Mouse (Mus musculus) spleen, postnatal 4 days (tissue): ENCODE measurements at regions not wholly inside any gene's neighbourhood (a gene's known extent, or its start where the extent isn't known, plus 50 kb on each side); places are given as distances from the start of the nearest gene placed in this dataset.

Source experiments
- DNase-seq, 2 experiments: peaks; one replicate each; pipeline ENCODE4 v3.0.0; 2022; ENCODE audit warnings: low spot score in 2 of 2

DNA sequence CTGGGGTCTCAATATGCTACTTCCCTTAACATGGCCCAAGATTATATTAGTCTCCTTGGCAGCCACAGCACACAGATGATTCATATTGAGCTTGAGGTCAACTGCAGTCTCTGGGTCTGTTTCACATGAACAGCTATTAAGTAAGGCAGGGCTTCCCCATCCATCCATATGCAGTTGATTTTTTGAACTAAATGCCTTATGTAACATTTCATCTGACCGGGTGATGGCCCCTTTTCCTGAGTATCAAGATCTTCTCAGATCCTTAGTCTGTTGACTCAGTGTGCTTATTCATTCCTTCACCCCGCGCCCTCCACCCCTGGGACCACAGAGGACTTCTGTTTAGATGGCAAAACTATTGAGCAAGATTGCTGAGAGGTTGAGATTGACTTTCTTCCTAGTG is 202.7 kb downstream of the Cyp26b1 start:
- no peak for DNase-seq

DNA sequence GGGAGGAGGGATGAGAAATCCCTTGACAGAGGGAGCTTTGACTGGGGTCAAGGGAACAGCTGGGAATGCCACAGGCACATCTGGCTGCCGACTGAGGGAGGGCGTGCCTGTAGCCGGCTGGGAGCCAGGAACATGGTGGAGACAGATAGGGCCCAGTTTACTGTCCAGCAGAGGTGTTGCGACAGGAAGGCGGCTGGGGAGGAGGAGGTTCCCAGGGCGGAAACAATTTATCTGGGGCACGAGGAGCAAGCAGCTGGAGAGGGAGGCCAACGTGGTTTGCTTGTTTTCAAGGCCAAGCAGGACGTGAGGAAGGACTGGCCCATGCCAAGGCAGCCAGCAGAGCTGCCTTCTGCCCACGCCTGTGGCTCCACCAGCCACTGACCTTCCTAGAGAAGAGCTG is 208.0 kb downstream of the Cyp26b1 start:
- DNase-seq, result peak; percentile 69 to 77

DNA sequence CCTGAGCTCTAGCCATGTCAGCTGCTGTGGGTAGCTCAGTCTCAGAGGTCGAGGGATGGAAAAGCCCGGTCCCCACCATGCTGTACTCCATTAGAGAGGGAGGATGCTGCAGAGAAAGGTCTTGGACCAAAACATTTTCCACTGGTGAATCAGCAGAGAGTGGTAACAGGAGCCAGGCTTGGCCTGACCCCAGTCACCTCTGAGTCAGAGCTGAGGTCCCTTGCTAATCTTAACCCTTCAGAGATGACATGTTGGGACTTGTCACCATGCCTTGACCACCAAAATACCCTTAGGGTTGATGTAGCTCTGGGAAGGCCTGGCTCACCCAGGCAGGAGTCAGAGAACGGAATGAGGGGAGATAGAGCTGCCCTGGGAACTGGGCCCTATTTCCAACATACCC is 210.0 kb downstream of the Cyp26b1 start:
- DNase-seq, result no peak

DNA sequence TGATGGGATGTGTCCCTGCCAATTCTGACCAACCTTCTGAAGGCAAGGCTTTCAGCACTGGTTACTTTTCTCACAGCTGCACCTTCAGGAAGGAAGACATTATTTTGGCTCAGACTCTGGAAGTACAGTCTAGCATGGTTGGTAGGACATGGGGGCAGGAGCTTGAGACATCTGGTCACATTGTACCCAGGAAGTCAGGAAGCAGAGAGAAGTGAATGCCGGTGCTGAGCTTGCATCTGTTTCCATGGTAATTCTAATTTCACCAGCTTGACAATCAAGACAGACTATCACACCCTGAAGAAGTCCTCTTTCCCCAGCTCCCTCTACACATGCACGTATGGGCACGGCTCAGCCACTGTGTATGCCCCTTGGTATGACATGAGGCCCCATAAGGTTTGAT is 210.6 kb downstream of the Cyp26b1 start:
- no peak for DNase-seq

DNA sequence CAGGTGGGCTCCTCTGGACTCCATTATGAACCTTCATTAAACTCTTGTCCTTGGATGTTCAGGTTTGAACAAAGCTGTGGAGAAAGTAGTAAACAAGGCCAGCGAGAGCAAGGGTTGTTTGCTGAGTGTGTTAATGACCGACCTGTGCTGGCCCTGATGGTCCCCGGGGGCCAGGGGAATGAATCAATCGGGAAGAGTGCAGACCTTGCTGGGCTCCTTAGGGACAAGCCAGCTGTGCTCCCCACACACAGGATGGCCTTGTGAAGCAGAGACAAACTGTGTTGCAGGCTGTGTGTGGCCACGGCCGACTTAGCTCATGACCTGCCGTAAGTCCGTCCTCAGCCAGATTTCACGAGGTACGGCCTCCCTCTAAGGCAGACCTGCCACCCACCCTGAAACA is 212.1 kb downstream of the Cyp26b1 start:
- no peak for DNase-seq

DNA sequence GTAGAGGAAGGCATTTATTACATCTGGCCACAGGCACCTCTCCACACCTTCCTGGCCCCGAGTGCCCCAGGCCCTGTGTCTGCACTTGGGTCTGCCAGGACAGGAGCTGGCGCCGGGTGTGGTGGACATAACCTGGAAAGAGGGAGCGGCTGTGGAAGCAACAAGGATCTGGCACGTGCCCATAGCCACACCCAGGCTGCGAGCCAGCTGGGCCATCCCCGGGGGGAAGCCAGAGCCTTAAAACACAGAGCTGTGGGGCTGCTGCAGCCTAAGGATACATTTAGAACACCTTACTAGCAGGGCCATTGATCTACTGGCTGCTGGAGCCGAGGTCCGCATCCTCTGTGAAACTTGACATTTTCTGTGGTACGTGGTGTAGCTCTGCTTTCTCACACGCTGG is 217.0 kb downstream of the Cyp26b1 start:
- DNase-seq, result no peak

DNA sequence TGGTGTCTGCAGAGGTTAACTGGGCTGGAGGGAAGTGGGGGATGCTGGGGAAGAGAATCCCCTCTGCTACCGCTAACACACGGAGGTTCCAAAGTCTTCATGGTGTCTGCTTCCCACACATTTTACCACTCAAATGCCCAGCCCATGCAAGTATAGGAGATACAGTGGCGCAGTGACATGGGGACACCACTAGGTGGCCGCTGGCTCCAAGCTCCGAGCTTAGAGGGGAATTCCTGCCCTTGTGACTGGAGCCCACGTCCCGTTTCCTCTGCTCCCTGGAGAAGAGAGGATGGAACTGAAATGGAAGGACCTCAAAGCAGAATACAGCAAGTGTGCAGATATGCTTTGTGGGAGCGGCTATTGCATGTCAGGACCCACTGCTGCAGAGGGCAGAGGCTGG is 218.2 kb downstream of the Cyp26b1 start:
- DNase-seq, result peak; percentile 25 to 69

DNA sequence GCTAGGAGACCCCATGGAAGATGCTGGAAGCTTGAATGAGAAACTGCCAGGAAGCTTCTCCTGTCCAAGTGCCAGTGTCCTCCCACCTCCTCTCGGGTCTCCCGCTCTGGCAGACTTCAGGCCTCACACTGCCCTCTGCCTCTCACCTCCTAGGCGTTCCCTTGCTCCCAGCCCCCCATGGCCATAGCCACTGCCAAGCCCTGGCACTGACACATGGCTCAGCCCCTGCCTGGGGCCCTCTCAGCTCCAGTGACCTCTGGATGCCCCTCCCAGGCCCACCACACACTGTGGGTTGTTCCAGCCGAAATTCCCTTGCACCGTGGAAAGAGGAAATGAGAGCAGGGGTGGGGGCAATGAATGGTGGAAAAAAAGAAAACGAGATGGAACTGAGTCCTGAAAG is 227.3 kb downstream of the Cyp26b1 start:
- no peak for DNase-seq

DNA sequence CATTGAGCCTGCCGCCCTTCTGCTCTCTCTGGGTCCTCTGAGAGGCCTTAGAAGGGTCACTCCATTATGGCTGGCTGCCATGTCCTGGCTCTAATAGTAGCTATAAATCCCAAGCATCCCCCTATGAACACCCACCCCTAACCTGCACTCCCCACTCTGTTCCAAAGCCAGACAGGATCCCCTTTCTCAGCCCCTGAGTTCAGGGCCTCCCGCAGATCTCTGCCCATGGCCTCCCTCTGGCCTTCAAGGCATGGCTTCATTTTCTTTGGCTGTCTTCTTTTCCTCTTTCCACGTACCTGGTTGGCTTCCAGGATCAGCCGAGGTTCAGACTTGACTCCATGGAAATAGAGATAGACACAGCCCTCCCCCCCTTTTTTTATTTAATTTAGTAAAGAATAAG is 227.8 kb downstream of the Cyp26b1 start:
- no peak for DNase-seq

DNA sequence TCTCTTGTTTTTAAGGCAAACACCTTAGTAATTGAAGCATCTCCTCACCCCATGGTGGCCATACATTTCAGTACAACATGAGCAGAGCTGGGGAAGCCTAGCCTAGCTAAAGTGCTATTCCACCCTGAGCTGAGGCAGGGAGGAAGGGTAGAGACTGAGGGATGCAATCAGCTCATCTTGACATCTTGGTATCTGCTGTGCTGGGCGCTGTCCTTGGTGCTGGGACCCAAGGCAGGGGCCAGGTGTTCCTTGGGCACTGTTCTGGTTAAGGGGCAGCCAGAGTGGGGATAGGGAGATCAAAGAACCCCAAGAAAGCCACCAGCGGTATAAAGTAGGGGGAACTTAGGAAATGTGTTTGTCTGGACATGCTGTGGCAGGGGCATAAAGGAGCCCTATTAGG is 228.7 kb downstream of the Cyp26b1 start:
- DNase-seq, result no peak

DNA sequence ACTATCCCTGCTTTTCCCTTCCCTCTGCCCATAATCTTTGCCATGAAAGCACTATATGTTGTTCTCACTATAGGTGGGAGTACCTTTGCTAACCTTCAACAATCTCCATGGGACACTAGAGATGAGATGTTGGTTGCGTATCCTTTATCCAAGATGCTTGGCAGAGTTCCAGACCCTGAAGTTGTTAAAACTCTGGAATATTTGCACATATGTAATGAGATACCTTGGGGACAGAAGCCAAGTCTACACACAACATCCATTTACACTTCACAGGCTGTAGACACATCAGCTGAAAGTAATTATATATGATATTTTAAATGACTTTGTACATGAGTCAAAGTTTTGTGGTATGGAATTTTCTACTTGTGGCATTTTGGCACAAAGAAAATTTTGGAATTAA is 231.4 kb downstream of the Cyp26b1 start:
- DNase-seq, result no peak

DNA sequence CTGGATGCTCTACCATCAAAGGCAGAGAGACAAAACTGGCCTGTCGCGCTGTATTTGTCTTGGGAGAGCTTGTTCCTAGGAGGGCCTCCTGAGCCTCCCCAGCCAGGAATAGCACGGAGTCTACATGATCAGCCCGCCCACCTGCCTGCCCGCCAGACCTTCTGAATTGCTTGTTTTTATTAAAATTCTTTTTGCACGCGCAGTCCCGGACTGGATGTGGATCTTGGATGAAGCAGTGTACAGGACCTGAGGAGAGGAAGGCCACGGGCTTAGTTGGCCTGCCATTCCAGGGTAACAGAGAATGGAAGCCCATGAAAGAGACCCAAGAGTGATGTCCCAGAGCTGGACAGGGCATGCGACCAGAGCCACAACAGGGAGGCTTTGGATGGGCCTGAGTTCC is 235.8 kb downstream of the Cyp26b1 start:
- no peak for DNase-seq

DNA sequence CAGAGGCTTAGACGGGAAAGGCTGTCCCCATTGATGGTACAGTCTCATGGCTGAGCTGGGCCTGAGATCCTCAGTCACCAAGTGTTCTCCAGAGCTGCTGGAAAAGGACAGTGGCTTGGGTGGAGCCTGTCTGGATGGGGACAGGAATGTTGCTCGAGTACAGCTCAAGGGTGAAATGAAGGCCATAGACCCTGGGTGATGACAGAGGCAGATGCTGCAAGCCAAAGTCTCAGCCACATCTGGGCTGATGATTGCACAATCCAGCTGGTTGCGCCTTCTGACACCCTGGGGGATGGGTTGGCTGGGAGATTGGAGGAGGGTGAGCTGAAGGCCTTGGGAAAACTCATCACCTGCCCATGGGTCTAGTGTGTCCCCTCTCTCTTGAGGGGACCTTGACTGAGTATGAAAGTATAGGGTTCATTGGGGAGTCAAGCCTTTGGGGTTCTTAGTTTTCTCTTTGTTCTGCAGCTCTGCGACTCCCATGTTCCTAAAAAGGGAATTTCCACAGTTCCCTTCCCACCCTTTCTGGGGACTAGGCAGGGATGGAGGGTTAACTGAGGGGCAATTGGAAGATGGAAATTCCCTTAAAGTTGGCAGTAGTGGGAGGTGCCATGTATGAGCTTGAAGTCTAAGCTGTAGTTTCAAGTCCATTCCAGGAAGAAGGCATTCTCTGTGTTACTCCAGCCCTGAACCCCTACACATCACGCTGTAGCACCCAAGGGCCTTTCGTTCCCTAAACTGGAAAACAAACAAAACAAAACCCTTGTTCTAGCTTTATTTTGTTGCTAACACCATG is 240.1 kb downstream of the Cyp26b1 start:
- DNase-seq, result no peak

DNA sequence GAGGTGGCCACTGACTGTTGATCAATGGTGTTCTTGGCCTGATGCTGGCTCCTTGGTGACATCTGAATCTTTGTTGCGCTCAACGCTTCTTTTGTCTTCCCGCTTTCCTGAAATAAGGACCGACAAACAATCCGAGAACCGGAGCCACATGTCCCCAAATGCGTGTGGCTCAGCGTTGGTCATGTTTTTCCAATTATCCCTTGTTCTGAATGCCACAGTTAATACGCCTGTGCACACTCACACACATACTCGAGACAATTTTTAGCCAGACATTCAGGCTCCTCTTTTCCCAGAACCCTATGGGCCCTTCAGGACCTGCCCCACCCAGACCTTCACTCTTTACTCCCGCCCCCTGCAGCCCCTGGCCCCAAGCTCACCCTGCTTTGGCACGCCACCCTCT is 248.8 kb downstream of the Cyp26b1 start:
- no peak for DNase-seq

DNA sequence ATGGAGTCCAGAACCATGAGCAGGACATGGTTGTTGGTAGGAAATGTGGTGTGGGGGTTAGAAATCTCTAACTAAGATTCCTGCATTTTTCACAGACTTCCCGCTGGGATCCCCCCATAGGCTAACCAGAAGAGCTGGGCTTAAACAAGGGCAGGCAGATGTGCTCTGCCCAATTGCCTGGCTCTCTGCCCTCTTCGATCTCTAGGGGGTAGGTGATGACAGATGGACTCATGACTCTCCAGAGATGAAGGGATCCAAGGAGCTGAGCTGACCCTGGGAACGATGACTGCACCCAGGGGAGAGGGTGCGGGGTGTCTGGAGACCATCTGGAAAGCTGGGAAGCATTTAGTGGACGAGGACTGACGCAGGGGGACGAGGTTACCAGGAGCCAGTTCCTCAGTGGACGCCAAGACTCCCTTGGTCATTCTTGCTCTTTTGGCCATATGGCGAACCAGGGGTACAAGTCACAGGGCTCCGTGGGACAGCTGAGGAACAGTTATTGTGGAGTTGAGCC is 260.0 kb downstream of the Cyp26b1 start:
- DNase-seq, result no peak

DNA sequence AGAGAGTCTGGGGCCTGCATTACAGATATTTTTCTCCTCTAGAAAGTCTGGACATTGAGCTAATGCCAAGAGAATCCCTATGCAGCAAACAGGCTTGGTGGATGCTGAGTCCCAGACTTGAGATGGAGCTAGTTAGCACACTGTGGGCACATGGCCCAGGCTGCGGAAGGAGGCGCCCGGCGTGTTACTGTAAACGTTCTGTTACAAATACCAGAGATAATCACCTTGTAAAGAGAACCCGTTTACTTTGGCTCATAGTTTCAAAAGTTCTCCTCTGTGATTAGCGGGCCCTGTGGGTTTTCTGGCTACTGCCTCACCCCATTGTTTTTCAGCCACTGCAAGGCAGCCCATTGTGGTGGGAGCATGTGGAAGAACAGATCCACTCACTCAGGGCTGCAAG is 264.6 kb downstream of the Cyp26b1 start:
- DNase-seq, result no peak

DNA sequence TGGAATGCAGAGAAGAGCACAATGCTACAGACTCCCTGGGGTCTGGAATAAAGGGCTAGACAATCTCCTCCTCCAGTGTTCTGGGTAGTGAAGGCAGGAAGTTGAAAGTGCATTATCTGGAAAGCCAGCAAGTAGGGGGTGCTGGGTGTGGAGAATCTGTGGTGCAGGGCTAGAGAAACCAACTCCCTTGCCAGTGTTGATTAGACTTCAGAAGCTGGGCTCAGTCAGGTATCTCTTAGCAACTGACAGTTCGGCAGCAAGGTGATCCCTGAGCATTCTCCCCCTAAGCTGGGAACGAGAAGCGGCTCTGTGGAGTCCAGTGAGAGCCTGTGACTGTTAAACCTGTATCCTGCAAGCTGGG is 265.7 kb downstream of the Cyp26b1 start:
- peak in 1 of 2 experiments; percentile 27 for DNase-seq

DNA sequence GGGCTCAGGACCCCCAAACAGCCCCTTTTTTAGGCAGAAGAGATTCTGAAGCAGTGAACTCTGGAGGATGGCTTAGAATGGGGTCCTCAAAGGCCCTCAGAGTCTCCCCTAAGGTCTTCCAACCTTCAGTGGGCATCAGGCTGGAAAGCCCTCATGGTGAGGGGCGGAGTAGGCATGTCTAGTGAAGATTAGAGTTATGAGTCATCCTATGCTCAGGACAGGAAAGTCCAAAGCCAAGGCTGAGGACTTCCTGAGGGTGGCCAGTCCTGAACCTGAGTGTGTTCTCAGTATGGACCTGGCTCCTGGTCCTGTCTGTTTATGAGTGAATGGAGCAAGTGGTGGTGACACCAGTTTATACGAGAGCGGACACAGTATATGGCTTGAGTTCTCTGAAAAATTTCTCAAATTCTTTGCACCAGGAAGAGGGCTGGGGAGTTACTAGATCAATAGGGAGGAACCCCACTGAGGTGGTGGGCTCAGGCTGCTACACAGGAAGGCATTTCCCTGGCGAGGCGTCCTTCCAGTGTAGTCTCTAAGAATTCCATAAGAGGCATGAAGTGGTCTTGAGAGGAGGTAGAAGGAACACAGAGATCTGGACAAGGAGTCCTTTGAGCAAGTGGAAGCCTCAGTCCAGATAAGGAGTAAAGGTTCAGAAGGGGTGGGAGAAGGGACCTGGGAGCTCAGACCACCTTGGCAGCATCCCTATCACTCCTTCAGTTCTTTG is 266.2 kb downstream of the Cyp26b1 start:
- DNase-seq, result no peak

DNA sequence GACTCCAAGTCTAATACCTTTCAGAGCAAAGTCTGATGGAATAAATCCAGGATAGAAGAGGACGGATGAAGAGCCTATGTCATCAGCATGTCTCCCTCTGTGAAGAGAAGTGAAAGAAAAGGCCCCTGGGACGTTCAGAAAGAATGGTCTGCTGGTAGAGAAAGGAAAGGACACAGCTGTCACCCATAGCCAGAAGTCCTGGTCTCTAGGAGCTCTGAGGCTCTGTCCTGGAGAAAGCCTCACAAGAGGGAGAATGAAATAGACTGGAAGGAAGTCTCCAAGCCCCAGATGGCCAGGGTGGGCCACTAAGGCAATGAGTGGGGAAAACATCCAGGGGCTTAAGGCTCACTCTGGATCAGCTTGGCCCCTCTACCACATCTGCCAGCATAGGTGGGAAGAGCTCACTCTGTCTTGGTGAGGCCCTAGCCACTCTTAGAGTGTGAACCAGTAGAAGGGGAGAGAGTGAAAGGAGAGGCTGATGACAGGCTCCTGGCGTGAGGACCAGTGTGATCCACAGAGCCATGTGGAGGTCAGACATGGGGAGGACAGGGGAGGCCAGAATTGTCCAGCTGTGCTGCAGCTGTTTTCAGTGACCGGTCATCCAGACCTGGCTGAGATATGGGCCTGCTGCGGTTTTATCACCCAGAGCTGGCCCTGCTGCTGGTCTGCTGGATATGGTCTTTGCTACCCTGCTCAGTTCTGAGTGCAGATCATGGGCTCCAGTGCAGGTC is 268.2 kb downstream of the Cyp26b1 start:
- DNase-seq, result no peak

DNA sequence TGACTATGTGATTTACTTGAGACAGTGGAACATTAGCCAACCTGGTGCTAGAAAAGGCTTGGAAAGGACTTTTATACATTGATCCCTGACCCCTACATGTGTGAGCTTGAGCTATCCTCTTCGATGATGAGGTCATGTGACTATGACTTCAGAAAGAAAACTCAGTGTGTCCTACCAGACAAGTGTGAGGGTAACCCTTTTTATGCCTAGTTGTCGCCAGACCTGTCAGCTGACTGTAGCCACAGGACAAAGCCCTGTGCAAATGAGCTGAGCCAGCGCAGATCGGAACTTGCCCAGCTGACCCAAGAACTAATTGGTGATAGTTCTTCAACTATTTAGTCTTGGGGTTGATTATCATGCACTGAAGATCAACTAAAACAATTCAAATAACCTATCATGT is 269.5 kb downstream of the Cyp26b1 start:
- no peak for DNase-seq

DNA sequence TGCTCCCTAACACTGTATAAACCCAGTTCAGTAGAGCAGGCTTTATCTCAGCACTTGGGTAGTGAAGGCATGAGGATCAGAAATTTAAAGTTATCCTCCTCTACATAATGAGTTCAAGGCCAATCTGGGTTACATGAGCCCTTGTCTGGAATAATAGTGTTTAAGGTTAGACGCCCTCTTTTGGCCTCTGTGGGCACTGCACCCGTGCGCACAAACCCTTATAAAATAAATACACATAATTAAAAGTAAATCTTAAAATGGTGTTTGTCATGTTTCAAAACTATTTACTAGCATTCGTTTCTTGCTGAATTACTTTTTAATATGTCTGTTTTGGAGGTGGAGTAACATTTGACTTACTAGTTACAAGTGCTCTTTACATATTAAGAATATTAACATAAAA is 271.2 kb downstream of the Cyp26b1 start:
- DNase-seq, result no peak

DNA sequence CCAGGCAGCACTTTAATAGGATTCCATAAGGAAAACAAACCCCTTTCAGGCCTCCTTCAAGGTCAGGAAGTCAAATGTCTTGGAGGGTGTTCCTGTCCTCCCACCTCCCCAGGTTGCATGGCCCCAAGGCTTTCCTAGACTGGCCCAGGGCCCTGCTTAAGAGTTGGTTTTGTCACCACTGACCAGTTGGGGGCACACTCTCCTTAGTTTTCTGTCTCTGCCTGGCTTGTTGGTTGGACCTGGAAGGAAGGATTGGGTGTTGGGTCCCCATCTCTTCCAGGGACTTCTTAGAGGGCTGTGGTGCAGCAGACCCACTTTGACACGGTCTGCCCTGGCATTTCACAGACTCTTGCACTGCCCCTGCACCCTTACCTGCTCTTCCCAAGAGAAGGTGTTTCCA is 273.1 kb downstream of the Cyp26b1 start:
- DNase-seq, result no peak

DNA sequence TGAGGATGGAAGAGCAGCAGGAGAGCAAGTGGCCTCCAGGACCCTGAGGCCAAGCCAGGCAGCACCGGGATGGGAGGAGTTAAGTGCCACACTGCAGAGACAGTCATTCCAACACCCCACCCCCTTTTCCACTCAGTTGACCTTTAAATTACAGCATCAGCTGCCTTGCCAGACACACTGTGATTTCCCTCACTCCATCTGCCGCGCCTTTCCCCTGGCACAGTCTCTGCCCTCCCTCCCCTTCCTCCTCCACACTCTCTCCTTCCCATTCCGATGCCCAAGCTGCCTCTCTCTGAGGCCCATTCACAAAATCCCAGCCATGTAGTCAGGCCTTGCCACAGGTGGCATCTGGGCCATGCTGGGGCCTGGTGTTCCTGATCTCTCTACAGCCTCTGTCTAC is 274.9 kb downstream of the Cyp26b1 start:
- no peak for DNase-seq
